Mouse (Mus musculus) neural tube, embryonic 15.5 days (tissue): ENCODE data around the gene Ybx3. TPM values are rescaled to one million over a fixed set of nuclear protein-coding genes. Genes with fewer than 3 reads are reported as not detected.

Experiments used
- polyA plus RNA-seq: library from polyadenylated mRNA; unstranded; fragments of >200 nt; fragmentation: Nextera tagmentation; extraction: Ambion mirVana; gene quantifications from 2 replicates; pipeline ENCODE4 v1.2.1, GENCODE M21; 2015

Ybx3 gene
- polyA plus RNA-seq, 1 experiment from 2014 or later: 23.2 TPM

Other genes starting within 250 kb of the Ybx3 start
- gene Klra2, start 141.1 kb downstream of the Ybx3 start, polyA plus RNA-seq: not detected in 2 replicates
- 38.8 and 41.8 TPM in 2 replicates for gene Magohb, start 95.2 kb downstream of the Ybx3 start, polyA plus RNA-seq
- 4.2 and 5.4 TPM in 2 replicates for gene Styk1, start 34.9 kb downstream of the Ybx3 start, polyA plus RNA-seq
- not detected in 2 replicates for gene 5430401F13Rik, start 97.9 kb upstream of the Ybx3 start, polyA plus RNA-seq
- not detected in 2 replicates for gene Gm6619, start 97.9 kb upstream of the Ybx3 start, polyA plus RNA-seq
- not detected in 2 replicates for gene Tas2r130, start 242.4 kb upstream of the Ybx3 start, polyA plus RNA-seq